Mouse (Mus musculus): ENCODE measurements at regions not wholly inside any gene's neighbourhood (a gene's known extent, or its start where the extent isn't known, plus 50 kb on each side); places are given as distances from the start of the nearest gene placed in this dataset.

- DNase-seq (ENCODE audit: low spot score in 2 of 2) = no peak
Observed at GRCm38 (mm10) chr7:77632656-77633055, 1105.2 kb downstream of the Ntrk3 start.

- DNase-seq (ENCODE audit: low spot score in 2 of 2) = no peak
Observed at GRCm38 (mm10) chr7:77623491-77623890, 1114.3 kb downstream of the Ntrk3 start.

- no peak for DNase-seq (ENCODE audit: low spot score in 2 of 2)
Observed at GRCm38 (mm10) chr7:77622934-77623333, 1114.9 kb downstream of the Ntrk3 start.

DNA sequence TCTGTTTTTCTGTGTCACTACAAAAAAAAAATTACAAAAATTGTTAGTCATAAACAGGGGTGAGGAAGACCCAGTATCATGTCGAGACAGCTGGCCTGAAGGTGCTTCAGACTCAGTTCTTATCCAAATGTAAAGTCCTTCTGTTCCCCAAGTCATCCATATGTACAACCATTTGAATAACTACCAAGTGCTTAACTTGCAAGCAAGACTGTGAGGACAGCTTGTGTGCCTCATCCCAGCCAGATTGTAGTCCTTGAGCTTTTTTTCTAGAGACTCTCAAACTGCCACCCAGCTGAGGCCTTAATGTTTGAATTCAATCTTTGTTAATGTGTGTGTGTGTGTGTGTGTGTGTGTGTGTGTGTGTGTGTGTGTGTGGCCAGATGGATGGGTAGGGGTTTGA, 1164.9 kb downstream of the Ntrk3 start:
- DNase-seq (ENCODE audit: low spot score in 2 of 2) = no peak

DNA sequence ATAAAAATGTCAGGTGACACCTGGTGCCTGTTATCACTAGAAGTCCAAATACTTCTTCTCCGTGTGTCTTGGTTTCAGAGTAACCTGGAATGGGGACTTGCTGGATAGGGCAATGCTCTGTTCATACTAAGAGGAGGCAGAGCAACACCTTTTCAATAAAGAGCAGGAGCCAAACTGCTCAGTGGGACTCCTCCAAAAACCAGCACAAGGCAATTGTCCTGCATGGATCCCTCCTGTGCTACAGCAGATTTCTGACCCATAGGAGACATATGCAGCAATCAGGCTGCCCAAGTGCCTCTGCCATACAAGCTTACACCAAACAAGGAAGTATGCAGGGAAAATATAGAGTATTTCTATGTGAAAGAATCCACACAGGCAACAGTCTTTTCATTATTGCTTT, 1178.7 kb downstream of the Ntrk3 start:
- no peak for DNase-seq (ENCODE audit: low spot score in 2 of 2)

DNA sequence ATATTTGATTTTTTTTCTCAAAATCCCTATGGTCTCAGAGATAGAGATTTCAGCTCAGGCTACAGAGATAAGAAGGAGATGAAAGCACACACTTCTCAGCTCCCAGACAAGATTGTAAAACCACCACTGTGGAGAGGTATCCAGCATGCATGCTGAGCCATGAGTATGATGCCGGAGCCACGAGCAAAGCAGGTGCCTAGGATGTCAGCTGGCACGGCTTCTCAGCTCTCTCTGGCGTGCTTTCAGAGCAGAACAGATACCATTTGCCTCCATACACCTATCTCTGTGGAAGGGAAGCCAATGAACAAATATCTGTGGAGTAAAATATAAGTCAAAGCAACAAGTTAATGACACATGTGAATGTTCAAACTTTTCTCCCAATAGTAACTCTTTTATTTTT, 1179.3 kb downstream of the Ntrk3 start:
- DNase-seq (ENCODE audit: low spot score in 2 of 2) = no peak

- no peak for DNase-seq (ENCODE audit: low spot score in 2 of 2)
Observed at GRCm38 (mm10) chr7:77536890-77537289, 1200.9 kb downstream of the Ntrk3 start.

GRCm38 (mm10) chr7:77527906-77528305, 1209.9 kb downstream of the Ntrk3 start:
- no peak for DNase-seq (ENCODE audit: low spot score in 2 of 2)

- no peak for DNase-seq (ENCODE audit: low spot score in 2 of 2)
Observed at GRCm38 (mm10) chr7:77509586-77509985, 1228.2 kb downstream of the Ntrk3 start.

GRCm38 (mm10) chr7:77507606-77508005, 1230.2 kb downstream of the Ntrk3 start:
- no peak for DNase-seq (ENCODE audit: low spot score in 2 of 2)

DNA sequence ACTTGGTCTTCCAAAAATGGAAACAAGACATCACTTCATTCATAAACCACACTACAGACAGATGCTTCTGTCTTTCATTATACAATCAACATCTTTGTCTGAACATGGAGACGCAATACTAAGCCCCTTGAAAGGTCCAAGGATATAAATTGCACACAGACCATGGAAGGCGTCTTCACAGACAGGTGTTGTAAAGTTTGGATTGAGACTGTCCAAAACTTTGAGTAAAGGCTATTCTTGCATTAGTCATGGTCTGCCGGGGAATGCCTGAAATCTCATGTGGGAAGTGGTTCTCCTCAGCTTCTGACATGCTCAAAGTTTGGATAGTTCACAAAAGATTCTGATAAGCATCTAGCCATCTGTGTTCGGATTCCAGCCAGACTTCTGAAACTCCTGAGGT, 1235.2 kb downstream of the Ntrk3 start:
- no peak for DNase-seq (ENCODE audit: low spot score in 2 of 2)

- DNase-seq (ENCODE audit: low spot score in 2 of 2) = peak in 1 of 2 experiments; percentile 31
Observed at GRCm38 (mm10) chr7:77495066-77495465, 1242.7 kb downstream of the Ntrk3 start.

DNA sequence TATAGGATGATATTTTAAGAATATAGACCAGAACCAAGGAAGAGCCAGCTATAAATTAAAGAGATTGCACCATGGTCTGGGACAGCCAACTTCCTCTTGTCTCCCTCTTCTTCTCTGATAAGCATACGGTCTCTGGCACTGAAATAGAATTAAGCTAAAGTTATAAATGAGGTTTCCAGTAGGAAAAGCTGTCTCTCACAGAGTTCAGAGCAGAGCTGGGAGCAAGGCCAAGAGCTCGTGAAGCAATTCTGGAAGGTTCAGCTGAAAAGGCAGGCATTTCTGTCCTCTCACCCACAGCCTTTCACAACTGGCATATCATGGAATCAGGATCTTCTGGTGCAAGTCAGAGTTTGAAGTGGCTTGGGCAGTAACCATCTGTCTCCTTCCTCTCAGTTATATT, 1247.8 kb downstream of the Agbl1 start:
- DNase-seq (ENCODE audit: low spot score in 2 of 2) = peak in 1 of 2 experiments; percentile 19

DNA sequence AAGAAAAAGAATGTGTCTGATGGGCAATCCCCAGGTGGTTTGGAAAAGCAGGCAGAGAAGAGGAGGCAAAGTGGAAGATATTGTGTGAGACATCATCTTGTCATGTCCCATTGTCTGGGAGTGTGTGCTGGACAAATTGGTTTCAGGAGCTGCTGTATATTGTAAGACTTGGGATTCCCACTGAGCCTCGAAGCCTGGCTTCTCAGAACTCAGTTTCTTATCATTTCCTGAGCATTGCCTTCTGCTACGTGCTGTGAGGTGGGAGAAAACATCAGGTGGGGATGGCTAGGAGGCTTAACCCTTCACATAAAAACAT, 1216.3 kb downstream of the Agbl1 start:
- DNase-seq (ENCODE audit: low spot score in 2 of 2) = no peak

DNA sequence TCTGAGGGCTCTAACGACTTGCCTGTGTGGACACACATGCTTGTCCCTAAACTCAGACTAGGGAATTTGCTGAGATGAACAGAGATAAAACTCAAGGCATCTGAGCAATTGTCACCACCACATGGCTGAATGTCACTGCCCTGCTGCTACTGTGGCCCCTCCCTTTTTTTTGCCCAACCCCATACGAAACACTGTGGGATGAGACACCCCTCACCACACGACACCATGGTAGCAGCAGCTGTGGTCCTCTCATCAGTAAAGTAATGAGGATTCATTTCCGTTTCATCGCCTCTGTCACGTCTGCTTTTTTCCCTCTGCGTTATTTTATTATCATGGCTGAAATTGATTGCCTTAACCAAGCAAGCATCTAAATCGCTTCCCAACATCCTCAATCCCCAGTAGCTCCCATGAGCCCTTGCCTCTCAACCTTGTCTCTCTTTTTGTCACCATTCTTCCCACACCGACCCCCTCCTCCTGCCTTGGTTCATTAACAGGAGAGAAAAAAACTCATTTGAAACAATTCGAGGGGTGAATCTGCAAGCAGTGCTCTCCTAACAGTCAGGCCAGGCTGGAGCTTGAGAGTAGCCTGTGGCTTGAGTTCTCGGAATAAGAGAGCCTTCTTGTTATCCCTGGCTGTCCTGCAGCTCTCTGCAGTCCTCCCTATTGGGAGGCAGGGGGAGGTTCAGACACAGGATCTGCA, 1215.8 kb downstream of the Agbl1 start:
- no peak for DNase-seq (ENCODE audit: low spot score in 2 of 2)

DNA sequence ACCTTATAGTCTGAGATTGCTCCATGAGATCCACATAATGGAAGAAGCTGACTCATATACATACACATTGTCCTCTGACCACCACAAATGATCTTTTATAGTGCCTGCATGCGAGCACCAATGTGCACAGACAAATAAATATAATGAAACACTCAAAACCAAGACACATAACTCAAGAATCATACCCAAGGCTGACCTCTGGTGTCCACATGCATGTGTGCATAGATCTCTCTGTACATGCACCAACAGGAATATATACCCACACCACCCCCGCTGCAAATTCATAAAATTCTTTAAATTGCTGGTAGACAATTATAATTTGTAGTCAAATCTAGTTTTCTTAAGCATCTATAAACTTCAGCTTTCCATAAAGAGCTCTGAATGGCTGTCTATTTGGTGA, 1211.9 kb downstream of the Agbl1 start:
- no peak for DNase-seq (ENCODE audit: low spot score in 2 of 2)

- DNase-seq (ENCODE audit: low spot score in 2 of 2) = no peak
Observed at GRCm38 (mm10) chr7:77413606-77414005, 1183.9 kb downstream of the Agbl1 start.

Measured in adrenal gland, adult 18-20 months (tissue).